Mouse (Mus musculus) lung, postnatal 10 days (tissue): ENCODE results near the gene Pitpnc1.

Experiments
- DNase-seq: peaks from one replicate; pipeline ENCODE4 v3.0.0; 2021

Gene Pitpnc1

GRCm38 (mm10) chr11:107321819-107322218 is 148.7 kb downstream of the Pitpnc1 start:
- DNase-seq, result no peak

- no peak for DNase-seq
These were observed 150.6 kb downstream of the Pitpnc1 start for GRCm38 (mm10) chr11:107319861-107320260.

GRCm38 (mm10) chr11:107317653-107318281 is 152.7 kb downstream of the Pitpnc1 start:
- DNase-seq, result no peak

- DNase-seq, result no peak
These were observed 155.0 kb downstream of the Pitpnc1 start for GRCm38 (mm10) chr11:107315475-107315874.

GRCm38 (mm10) chr11:107310338-107311121 is 160.0 kb downstream of the Pitpnc1 start:
- no peak for DNase-seq

GRCm38 (mm10) chr11:107306170-107306569 is 164.3 kb downstream of the Pitpnc1 start:
- no peak for DNase-seq

GRCm38 (mm10) chr11:107302141-107302540 is 168.4 kb downstream of the Pitpnc1 start:
- no peak for DNase-seq

- DNase-seq, result no peak
These were observed 170.3 kb downstream of the Pitpnc1 start for GRCm38 (mm10) chr11:107300235-107300634.

- no peak for DNase-seq
These were observed 170.9 kb downstream of the Pitpnc1 start for GRCm38 (mm10) chr11:107299511-107300120.

- no peak for DNase-seq
These were observed 174.3 kb downstream of the Pitpnc1 start for GRCm38 (mm10) chr11:107296176-107296575.

- DNase-seq, result no peak
These were observed 178.5 kb downstream of the Pitpnc1 start for GRCm38 (mm10) chr11:107292036-107292435.

GRCm38 (mm10) chr11:107288186-107288563 is 182.3 kb downstream of the Pitpnc1 start:
- DNase-seq, result no peak

- DNase-seq, result no peak
These were observed 183.0 kb downstream of the Pitpnc1 start for GRCm38 (mm10) chr11:107287215-107288185.

- no peak for DNase-seq
These were observed 184.8 kb downstream of the Pitpnc1 start for GRCm38 (mm10) chr11:107285731-107286130.

- no peak for DNase-seq
These were observed 186.9 kb downstream of the Pitpnc1 start for GRCm38 (mm10) chr11:107283632-107284031.

- DNase-seq, result no peak
These were observed 188.0 kb downstream of the Pitpnc1 start for GRCm38 (mm10) chr11:107282481-107282880.

GRCm38 (mm10) chr11:107279258-107279657 is 191.2 kb downstream of the Pitpnc1 start:
- DNase-seq, result no peak

- peak; percentile 30 for DNase-seq
These were observed 193.6 kb downstream of the Pitpnc1 start for GRCm38 (mm10) chr11:107276898-107277297.

GRCm38 (mm10) chr11:107276337-107276736 is 194.2 kb downstream of the Pitpnc1 start:
- DNase-seq, result no peak

- peak; percentile 71 for DNase-seq
These were observed 194.6 kb downstream of the Pitpnc1 start for GRCm38 (mm10) chr11:107275902-107276301.

GRCm38 (mm10) chr11:107274206-107274605 is 196.3 kb downstream of the Pitpnc1 start:
- no peak for DNase-seq

- peak; percentile 48 for DNase-seq
These were observed 198.0 kb downstream of the Pitpnc1 start for GRCm38 (mm10) chr11:107272351-107272975.
